14 mouse cellular contexts compared by ENCODE assay signal in the genomic region with DNA sequence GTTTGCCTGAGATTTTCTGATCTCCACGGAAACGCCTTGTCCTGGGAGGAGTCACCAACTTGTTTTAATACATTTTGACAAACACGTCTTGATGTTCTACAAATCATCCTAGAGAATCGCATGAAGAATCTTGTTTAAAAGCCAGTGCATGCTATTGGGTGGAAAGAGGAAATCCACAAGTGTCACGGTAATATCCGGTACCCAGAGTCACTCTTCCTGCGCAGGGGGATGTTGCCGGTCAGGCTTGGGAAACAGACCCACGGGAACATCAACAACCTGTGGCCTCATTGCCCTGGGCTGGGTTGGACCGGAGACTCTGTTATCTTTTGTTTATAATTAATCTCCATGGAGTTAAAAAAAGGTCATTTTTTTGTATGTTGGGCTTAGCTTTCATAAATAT. TPM values are rescaled to one million over a fixed set of nuclear protein-coding genes. Genes with fewer than 3 reads are reported as not detected.
DNase-seq lines count a peak whose midpoint lies in the region; ATAC-seq lines count a peak whose summit lies in the region.
"Had no signal": no experiment of that assay in that cellular context is flagged by ENCODE, and none has a peak within 500 bp of the region (broad histone marks: within the 10 kb centered on the region; RNA-seq: fewer than 3 reads in every experiment).

No protein-coding gene starts in this region.

- no peaks in the 10 kb centered on the region for H3K9me3 ChIP-seq in midbrain, embryonic 15.5 days
- no peaks in the 10 kb centered on the region for H3K9me3 ChIP-seq in midbrain, embryonic 10.5 days (replicated peaks)
- peaks cover 4% of the 10 kb centered on the region; the same call in 1 of the 2 replicates for H3K9me3 ChIP-seq in lung, embryonic 16.5 days (ENCODE audit: control insufficient read depth, low read length)
- H3K9me3 ChIP-seq in hindbrain, embryonic 10.5 days = no peaks in the 10 kb centered on the region
- H3K9me3 ChIP-seq: hindbrain, embryonic 15.5 days; liver, embryonic 15.5 days had no signal

- H3K27me3 ChIP-seq in midbrain, embryonic 15.5 days (replicated peaks) = no peaks in the 10 kb centered on the region
- no peaks in the 10 kb centered on the region for H3K27me3 ChIP-seq in midbrain, embryonic 10.5 days (ENCODE audit: low read depth, poor library complexity, severe bottlenecking)
- no peaks in the 10 kb centered on the region for H3K27me3 ChIP-seq in lung, embryonic 16.5 days (ENCODE audit: control insufficient read depth, insufficient read depth, low read depth, low read length)
- H3K27me3 ChIP-seq in hindbrain, embryonic 10.5 days (ENCODE audit: insufficient read depth, poor library complexity, severe bottlenecking) = no peaks in the 10 kb centered on the region
- H3K27me3 ChIP-seq: hindbrain, embryonic 15.5 days; liver, embryonic 15.5 days had no signal

- H3K4me3 ChIP-seq in midbrain, embryonic 15.5 days = no peak overlapping the region
- no peak overlapping the region for H3K4me3 ChIP-seq in midbrain, embryonic 10.5 days
- H3K4me3 ChIP-seq in lung, embryonic 16.5 days (ENCODE audit: low read length) = no peak overlapping the region
- no peak overlapping the region for H3K4me3 ChIP-seq in hindbrain, embryonic 10.5 days
- H3K4me3 ChIP-seq: hindbrain, embryonic 15.5 days; left cerebral cortex, adult 2 months; liver, embryonic 15.5 days had no signal

- no peak overlapping the region for H3K9ac ChIP-seq in midbrain, embryonic 15.5 days
- no peak overlapping the region for H3K9ac ChIP-seq in lung, embryonic 16.5 days (ENCODE audit: low read length)
- H3K9ac ChIP-seq: hindbrain, embryonic 15.5 days; liver, embryonic 15.5 days had no signal

- DNase-seq in adrenal gland, adult (ENCODE audit: inconsistent age in 2 of 2, low spot score in 1 of 2) = peak; percentile 24 to 61
- no peak for DNase-seq in adrenal gland, adult 18-20 months (ENCODE audit: low spot score in 2 of 2)
- no peak for DNase-seq in midbrain, embryonic 10.5 days (ENCODE audit: low spot score)
- no peak for DNase-seq in hindbrain, embryonic 10.5 days (ENCODE audit: low spot score)
- no peak for DNase-seq in ovary, postnatal 36 days (ENCODE audit: low spot score)
- no peak for DNase-seq in frontal cortex, postnatal 14 days (ENCODE audit: low spot score in 2 of 2)
- DNase-seq: cerebellum, adult 18-20 months; right cerebral cortex, postnatal 25 days; thymus, postnatal 14 days had no signal

- peak overlapping the region; percentile 39 for H3K27ac ChIP-seq in midbrain, embryonic 15.5 days
- H3K27ac ChIP-seq in midbrain, embryonic 10.5 days (replicated peaks) = no peak overlapping the region
- no peak overlapping the region for H3K27ac ChIP-seq in lung, embryonic 16.5 days (ENCODE audit: low read length)
- no peak overlapping the region for H3K27ac ChIP-seq in hindbrain, embryonic 10.5 days
- H3K27ac ChIP-seq: hindbrain, embryonic 15.5 days; left cerebral cortex, adult 2 months; liver, embryonic 15.5 days had no signal

- 69% methylated on average over 10 of the region's 10 CpGs for WGBS in midbrain, embryonic 15.5 days
- WGBS in midbrain, embryonic 10.5 days = 89% methylated on average over 10 of the region's 10 CpGs
- 41% methylated on average over 10 of the region's 10 CpGs for WGBS in lung, embryonic 16.5 days
- WGBS in hindbrain, embryonic 10.5 days = 83% methylated on average over 10 of the region's 10 CpGs

- no peak for ATAC-seq in midbrain, embryonic 15.5 days (replicated peaks)
- peak; percentile 53; the same call in 1 of the 2 replicates for ATAC-seq in lung, embryonic 16.5 days (ENCODE audit: low read depth)

- H3K4me2 ChIP-seq in midbrain, embryonic 15.5 days = no peak overlapping the region
- H3K4me2 ChIP-seq in lung, embryonic 16.5 days (ENCODE audit: low read depth, low read length) = no peak overlapping the region
- H3K4me2 ChIP-seq: hindbrain, embryonic 15.5 days; liver, embryonic 15.5 days had no signal

- peaks cover 4% of the 10 kb centered on the region; the same call in 1 of the 2 replicates for H3K4me1 ChIP-seq in midbrain, embryonic 15.5 days
- H3K4me1 ChIP-seq in midbrain, embryonic 10.5 days = peaks cover 15% of the 10 kb centered on the region
- peaks cover 2% of the 10 kb centered on the region; the same call in 1 of the 2 replicates for H3K4me1 ChIP-seq in lung, embryonic 16.5 days (replicated peaks; ENCODE audit: control insufficient read depth, insufficient read depth, low read length)
- H3K4me1 ChIP-seq in hindbrain, embryonic 10.5 days (replicated peaks) = peaks cover 10% of the 10 kb centered on the region
- H3K4me1 ChIP-seq: liver, embryonic 15.5 days had no signal

- no peaks in the 10 kb centered on the region for H3K36me3 ChIP-seq in midbrain, embryonic 15.5 days (replicated peaks)
- no peaks in the 10 kb centered on the region for H3K36me3 ChIP-seq in midbrain, embryonic 10.5 days
- H3K36me3 ChIP-seq in lung, embryonic 16.5 days (ENCODE audit: control insufficient read depth, insufficient read depth, low read length) = no peaks in the 10 kb centered on the region
- H3K36me3 ChIP-seq in hindbrain, embryonic 10.5 days = no peaks in the 10 kb centered on the region
- H3K36me3 ChIP-seq: hindbrain, embryonic 15.5 days; liver, embryonic 15.5 days had no signal

RNA-seq across cellular contexts. Expression of a gene that starts 22.1 kb away (rescaled TPM):
- total RNA-seq in adrenal gland, adult 18-20 months (2021) = 10 to 100 TPM; 10.9 to 11.4 TPM
- 34.4 and 36.1 TPM in 2 replicates for polyA plus RNA-seq in midbrain, embryonic 15.5 days (2015; fragmentation: Nextera tagmentation; extraction: Ambion mirVana)
- 21.6 and 25.7 TPM in 2 replicates for polyA plus RNA-seq in midbrain, embryonic 10.5 days (2016; fragmentation: Nextera tagmentation; extraction: Ambion mirVana)
- 63.4 and 65.6 TPM in 2 replicates for polyA plus RNA-seq in lung, embryonic 16.5 days (2015; fragmentation: Nextera tagmentation; extraction: Ambion mirVana)
- 26.1 and 27.4 TPM in 2 replicates for polyA plus RNA-seq in hindbrain, embryonic 10.5 days (2016; fragmentation: Nextera tagmentation; extraction: Ambion mirVana)

Comparison
In these comparisons a context has a peak if more than half of its experiments do, and no peak if none do; other contexts are left out.
1. DNase-seq: peak in adrenal gland, adult (2 of 2); none in adrenal gland, adult 18-20 months (0 of 2), midbrain, embryonic 10.5 days (single experiment), hindbrain, embryonic 10.5 days (single experiment), ovary, postnatal 36 days (single experiment) and frontal cortex, postnatal 14 days (0 of 2).